Mouse (Mus musculus) erythroblast, embryonic 14.5 days (primary cell): ENCODE measurements around the gene Slc20a1. TPM values are rescaled to one million over a fixed set of nuclear protein-coding genes. Genes with fewer than 3 reads are reported as not detected.

Experiments used
- H3K27me3 ChIP-seq: 2 replicates; pipeline ENCODE4 v1.6.1; 2012; ENCODE audit warnings: inconsistent platforms; ENCODE audit not compliant: control insufficient read depth
- H3K36me3 ChIP-seq: 2 replicates; pipeline ENCODE4 v1.6.1; 2012; ENCODE audit warnings: mild to moderate bottlenecking, inconsistent platforms; ENCODE audit not compliant: control insufficient read depth
- H3K4me1 ChIP-seq: 2 replicates; pipeline ENCODE4 v1.6.1; 2012; ENCODE audit warnings: inconsistent platforms; ENCODE audit not compliant: control insufficient read depth
- H3K4me3 ChIP-seq: replicated peaks from 2 replicates; pipeline ENCODE3; 2012; ENCODE audit warnings: moderate library complexity, mild to moderate bottlenecking, inconsistent platforms
- H3K9me3 ChIP-seq: 2 replicates; pipeline ENCODE4 v1.6.1; 2012; ENCODE audit warnings: low read length, inconsistent platforms, mixed read lengths; ENCODE audit not compliant: control insufficient read depth
- GATA1 ChIP-seq: IDR thresholded peaks from 2 replicates; pipeline ENCODE4 v1.6.1; 2012; ENCODE audit warnings: low read length, inconsistent platforms, mixed read lengths
- TAL1 ChIP-seq: IDR thresholded peaks from 3 replicates; pipeline ENCODE4 v1.6.1; 2012; ENCODE audit warnings: low read length, inconsistent platforms, mixed read lengths
- polyA plus RNA-seq: library from polyadenylated mRNA; stranded (reverse); fragments of >175 nt; gene quantifications from 2 replicates; pipeline ENCODE4 v1.2.3, GENCODE M21; 2012

Slc20a1 gene
- polyA plus RNA-seq, 1 experiment: 18.4 TPM

DNA sequence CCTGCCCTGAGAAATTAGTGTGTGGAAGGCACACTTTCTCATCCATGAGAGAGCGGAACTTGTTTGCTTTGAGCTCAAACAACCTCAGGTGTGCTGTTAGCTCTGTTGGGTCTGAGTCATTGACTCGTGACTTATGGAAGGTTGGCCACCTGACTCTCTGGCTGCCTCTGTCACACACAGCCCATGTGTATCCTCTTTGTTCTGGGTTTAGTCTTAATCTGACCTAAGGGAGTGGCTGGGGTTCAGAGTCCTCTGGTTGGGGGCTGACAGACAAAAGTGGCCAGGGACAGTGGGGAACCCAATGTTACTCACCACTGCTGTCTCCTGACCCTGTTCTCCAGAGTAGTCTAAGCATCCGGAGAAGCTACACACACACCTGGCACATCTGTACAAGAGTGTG, 59.5 kb downstream of the Slc20a1 start:
- peaks cover 18% of the 10 kb centered on the region for H3K27me3 ChIP-seq
- H3K36me3 ChIP-seq: no peaks in the 10 kb centered on the region; the same call in 1 of the 2 replicates
- no peaks in the 10 kb centered on the region for H3K9me3 ChIP-seq
- TF ChIP-seq TAL1: no peak
- TF ChIP-seq GATA1: no peak
- H3K4me3 ChIP-seq: no peak overlapping the region
- peaks cover 59% of the 10 kb centered on the region for H3K4me1 ChIP-seq

DNA sequence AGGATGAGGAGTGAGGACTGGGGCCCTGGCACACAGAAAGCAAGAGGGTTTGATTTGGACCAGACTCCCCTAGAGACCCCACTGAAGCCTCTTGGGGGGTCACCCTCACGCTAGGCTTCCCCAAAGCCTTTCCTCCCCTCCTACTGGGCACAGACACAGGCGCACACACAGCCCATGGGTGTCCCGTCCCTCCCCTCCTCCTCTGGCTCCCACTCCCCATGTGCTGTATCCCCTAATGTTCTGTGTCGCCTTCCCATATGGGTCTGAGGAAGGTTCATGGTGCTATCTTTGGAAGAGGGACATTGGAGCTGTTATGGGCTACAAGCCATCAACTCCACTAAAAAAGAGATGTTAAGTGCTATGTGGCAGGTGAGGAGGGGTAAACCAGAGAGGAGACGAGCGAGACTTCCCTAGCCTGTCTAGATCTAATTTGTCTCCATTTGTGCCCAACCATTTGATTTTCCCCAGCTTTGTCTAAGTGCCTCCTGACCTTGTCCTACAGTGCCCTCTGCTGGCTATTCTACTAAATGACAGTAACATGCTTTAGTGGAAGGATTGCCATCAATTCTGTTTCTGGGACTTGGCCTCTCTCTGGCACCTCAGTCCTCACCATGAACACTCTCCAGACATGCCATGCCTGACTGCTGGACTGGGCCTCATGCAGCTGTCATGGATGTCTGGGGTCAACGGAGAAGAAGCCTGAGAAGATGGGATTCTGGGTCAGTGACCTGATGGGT, 60.1 kb downstream of the Slc20a1 start:
- no peak overlapping the region for H3K4me3 ChIP-seq
- H3K27me3 ChIP-seq: peaks cover 18% of the 10 kb centered on the region
- H3K36me3 ChIP-seq: no peaks in the 10 kb centered on the region; the same call in 1 of the 2 replicates
- H3K9me3 ChIP-seq: no peaks in the 10 kb centered on the region
- peaks cover 57% of the 10 kb centered on the region for H3K4me1 ChIP-seq
- TF ChIP-seq TAL1 (no peak), GATA1 (no peak)

DNA sequence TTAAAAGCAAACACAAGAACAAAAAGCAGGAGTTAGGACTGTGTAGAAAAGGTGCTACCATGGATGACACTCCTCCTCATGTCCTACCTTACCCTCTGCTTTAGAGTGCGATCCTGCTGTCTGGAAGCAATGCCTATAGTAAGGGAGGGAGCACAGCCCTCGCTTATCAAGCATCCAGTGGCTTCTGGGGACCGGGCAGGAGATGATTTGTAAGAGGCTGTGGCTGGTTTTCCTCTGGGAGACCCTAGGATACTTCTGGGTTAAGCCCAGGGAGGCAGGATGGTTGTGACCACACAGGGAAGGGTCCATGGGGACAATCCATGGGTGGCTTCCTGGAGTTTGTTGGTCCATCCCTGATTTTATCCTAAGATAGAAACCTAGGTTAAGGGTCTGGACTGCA, 62.1 kb downstream of the Slc20a1 start:
- Histone ChIP-seq H3K4me1 (peaks cover 51% of the 10 kb centered on the region), H3K36me3 (no peaks in the 10 kb centered on the region; the same call in 1 of the 2 replicates), H3K27me3 (peaks cover 18% of the 10 kb centered on the region), H3K9me3 (no peaks in the 10 kb centered on the region), H3K4me3 (no peak overlapping the region)
- no peak for TF ChIP-seq GATA1
- TF ChIP-seq TAL1: no peak

Other genes with a start within 250 kb of the Slc20a1 start
- 0.17 and 0.26 TPM in 2 replicates for gene Zc3h6, start 231.4 kb upstream of the Slc20a1 start, polyA plus RNA-seq
- 0.26 and 0.27 TPM in 2 replicates for gene Gm10762, start 231.0 kb upstream of the Slc20a1 start, polyA plus RNA-seq
- not detected in 2 replicates for gene Vinac1, start 150.6 kb upstream of the Slc20a1 start, polyA plus RNA-seq
- gene Ttl, start 132.8 kb upstream of the Slc20a1 start, polyA plus RNA-seq: 0.05 and 0.06 TPM in 2 replicates
- 0.15 TPM in 2 replicates for gene Polr1b, start 97.8 kb upstream of the Slc20a1 start, polyA plus RNA-seq
- 0.43 and 1.6 TPM in 2 replicates for gene Chchd5, start 69.1 kb upstream of the Slc20a1 start, polyA plus RNA-seq
- 3.9 and 5.0 TPM in 2 replicates for gene Ckap2l, start 98.4 kb downstream of the Slc20a1 start, polyA plus RNA-seq
- gene Il1a, start 111.2 kb downstream of the Slc20a1 start, polyA plus RNA-seq: 0.02 TPM in 1 of 2 replicates, not detected in the other
- gene Il1b, start 172.4 kb downstream of the Slc20a1 start, polyA plus RNA-seq: not detected in 2 replicates